Mouse (Mus musculus) ES-E14 (cell line): ENCODE measurements around the gene Ugt1a1.

Experiments used
- CHD2 ChIP-seq: IDR thresholded peaks from 2 replicates; pipeline ENCODE4 v1.6.1; 2014; ENCODE audit warnings: mild to moderate bottlenecking, low read depth, low read length, inconsistent platforms
- ZNF384 ChIP-seq: IDR thresholded peaks from 2 replicates; pipeline ENCODE4 v1.6.1; 2012; ENCODE audit warnings: low read depth, low read length, inconsistent platforms

- TF ChIP-seq CHD2 (no peak), ZNF384 (no peak)
Measured at GRCm38 (mm10) chr1:88261706-88262105, 49.9 kb downstream of the Ugt1a1 start.
